10 mouse cellular contexts compared by ENCODE assay signal in genomic region chr13:98944620-98945081, GRCm38 (mm10). TPM values are rescaled to one million over a fixed set of nuclear protein-coding genes. Genes with fewer than 3 reads are reported as not detected.
A peak's percentile ranks its signal among the peaks of the same experiment; 100 is the strongest.
DNase-seq lines count a peak whose midpoint lies in the region; ATAC-seq and TF ChIP-seq lines count a peak whose summit lies in the region.
"Had no signal": no experiment of that assay in that cellular context is flagged by ENCODE, and none has a peak within 500 bp of the region (broad histone marks: within the 10 kb centered on the region; RNA-seq: fewer than 3 reads in every experiment).

No protein-coding gene starts in this region.

- H3K27me3 ChIP-seq in hindbrain, embryonic 13.5 days = no peaks in the 10 kb centered on the region

- H3K4me1 ChIP-seq in hindbrain, embryonic 13.5 days (replicated peaks) = no peaks in the 10 kb centered on the region

- H3K27ac ChIP-seq in gastrocnemius, adult 2 months = peak overlapping the region; percentile 70
- H3K27ac ChIP-seq in hindbrain, embryonic 13.5 days = no peak overlapping the region

- DNase-seq in gastrocnemius, adult 2 months = no peak
- DNase-seq in gastrocnemius, postnatal 14 days = no peak
- peak; percentile 44 for DNase-seq in c-Kit-positive CD71-positive TER-119-positive erythroid progenitor cells, embryonic 14.5 days (ENCODE audit: low spot score)
- DNase-seq in kidney, postnatal 14 days = peak; percentile 48
- DNase-seq in natural killer cell, adult 2 months (ENCODE audit: low spot score in 2 of 2) = peak; percentile 61 to 70
- DNase-seq in retina, postnatal 1 day = no peak
- no peak for DNase-seq in frontal cortex, postnatal 25 days (ENCODE audit: low spot score in 2 of 2)

- peak overlapping the region; percentile 59 for H3K4me3 ChIP-seq in gastrocnemius, adult 2 months
- H3K4me3 ChIP-seq in hindbrain, embryonic 13.5 days = no peak overlapping the region

- no peak for ATAC-seq in hindbrain, embryonic 13.5 days (ENCODE audit: low FRiP score)

- H3K9ac ChIP-seq in hindbrain, embryonic 13.5 days = no peak overlapping the region

- no peaks in the 10 kb centered on the region for H3K36me3 ChIP-seq in hindbrain, embryonic 13.5 days

- no peaks in the 10 kb centered on the region for H3K9me3 ChIP-seq in hindbrain, embryonic 13.5 days

- no peak for TF ChIP-seq CTCF in gastrocnemius, adult 2 months (IDR thresholded peaks at IDR 0.05)

- 83% methylated on average over 7 of the region's 7 CpGs for WGBS in hindbrain, embryonic 13.5 days

- intact Hi-C loops in gastrocnemius, adult 2 months (cut with DNase I) = loop anchor here (5.0 kb wide), 1 partner anchor 108 kb away; no protein-coding TSS in a partner anchor
- intact Hi-C loops in gastrocnemius, postnatal 14 days (cut with DNase I; ENCODE audit: low total_unique reads) = no loop called here

- no peak overlapping the region for H3K4me2 ChIP-seq in hindbrain, embryonic 13.5 days

RNA-seq across cellular contexts. Expression of gene Tnpo1, which starts 18.5 kb away (rescaled TPM):
- total RNA-seq in gastrocnemius, adult 2 months (2021) = 10 to 100 TPM; 32.2 to 39.3 TPM
- total RNA-seq in gastrocnemius, postnatal 14 days (2021) = 10 to 100 TPM; 46.9 to 47.0 TPM
- polyA plus RNA-seq in hindbrain, embryonic 13.5 days (2015; fragmentation: Nextera tagmentation; extraction: Ambion mirVana) = 59.5 and 62.5 TPM in 2 replicates

RNA-seq across cellular contexts. Expression of gene 1700024P04Rik, which starts 39.7 kb away (rescaled TPM):
- not detected for total RNA-seq in gastrocnemius, adult 2 months (2021)
- not detected for total RNA-seq in gastrocnemius, postnatal 14 days (2021)
- not detected in 2 replicates for polyA plus RNA-seq in hindbrain, embryonic 13.5 days (2015; fragmentation: Nextera tagmentation; extraction: Ambion mirVana)
- total RNA-seq: ES-E14; heart, postnatal 10 days had no signal

Comparison
In these comparisons a context has a peak if more than half of its experiments do, and no peak if none do; other contexts are left out.
1. DNase-seq: peak in c-Kit-positive CD71-positive TER-119-positive erythroid progenitor cells, embryonic 14.5 days (single experiment), kidney, postnatal 14 days (single experiment) and natural killer cell, adult 2 months (2 of 2); none in gastrocnemius, adult 2 months (single experiment), gastrocnemius, postnatal 14 days (single experiment), retina, postnatal 1 day (single experiment) and frontal cortex, postnatal 25 days (0 of 2).